Mouse (Mus musculus) CH12.LX (cell line): Measurements from ENCODE around the gene Cfap58. TPM values are rescaled to one million over a fixed set of nuclear protein-coding genes. Genes with fewer than 3 reads are reported as not detected.

ENCODE experiments used
- DNase-seq: peaks from one replicate; pipeline ENCODE4 v3.0.0-alpha.2; 2013; ENCODE audit errors: extremely low read depth
- H3K27ac ChIP-seq: 2 replicates; pipeline ENCODE4 v1.5.1; 2012; ENCODE audit warnings: low read depth, mild to moderate bottlenecking, control low read depth, moderate library complexity; ENCODE audit not compliant: insufficient read depth
- H3K27me3 ChIP-seq: replicated peaks from 2 replicates; pipeline ENCODE3; 2012; ENCODE audit warnings: inconsistent platforms
- H3K36me3 ChIP-seq, 2 experiments: replicated peaks in 1 of 2; 2 replicates each; pipeline versions ENCODE3 to v1.6.1; 2012; ENCODE audit warnings: inconsistent platforms in 1 of 2, low read length in 1 of 2, mild to moderate bottlenecking in 1 of 2, mixed read lengths in 1 of 2, moderate library complexity in 1 of 2; ENCODE audit not compliant: control insufficient read depth in 1 of 2, insufficient read depth in 1 of 2
- H3K4me1 ChIP-seq, 2 experiments: 2 replicates each; pipeline ENCODE4 v1.6.1; 2012; ENCODE audit warnings: inconsistent platforms in 1 of 2, moderate library complexity in 1 of 2; ENCODE audit not compliant: insufficient read depth in 2 of 2, control insufficient read depth in 1 of 2
- H3K4me2 ChIP-seq: 2 replicates; pipeline ENCODE4 v1.6.1; 2012; ENCODE audit warnings: low read depth, mild to moderate bottlenecking, control low read depth; ENCODE audit not compliant: poor library complexity, insufficient read depth, severe bottlenecking
- H3K4me3 ChIP-seq, 3 experiments: fragments of 150-350 bp in 1 of 3; sonication (generic) in 1 of 3; replicated peaks in 1 of 3; 2 replicates each; pipeline versions ENCODE3 to v1.5.1; 2011 to 2012; ENCODE audit warnings: low read depth in 2 of 3, low read length in 2 of 3, mild to moderate bottlenecking in 2 of 3, moderate library complexity in 2 of 3, control low read depth in 1 of 3, improper control_type of control experiment in 1 of 3, inconsistent platforms in 1 of 3, mixed read lengths in 1 of 3; ENCODE audit not compliant: poor library complexity in 1 of 3
- H3K79me2 ChIP-seq: replicated peaks from 2 replicates; pipeline ENCODE4 v1.6.1; 2012; ENCODE audit warnings: mild to moderate bottlenecking, moderate library complexity; ENCODE audit not compliant: control insufficient read depth, poor library complexity, insufficient read depth, severe bottlenecking; ENCODE audit errors: extremely low read depth
- H3K9ac ChIP-seq: 2 replicates; pipeline ENCODE4 v1.6.1; 2012; ENCODE audit warnings: low read depth, mild to moderate bottlenecking, control low read depth, moderate library complexity; ENCODE audit not compliant: insufficient read depth
- H3K9me3 ChIP-seq: replicated peaks from 2 replicates; pipeline ENCODE3; 2012; ENCODE audit warnings: low read length, inconsistent platforms, mixed read lengths
- EP300 ChIP-seq: IDR thresholded peaks from 2 replicates; pipeline ENCODE4 v1.6.1; 2011; ENCODE audit warnings: low read length, improper control_type of control experiment
- ETS1 ChIP-seq: conservative IDR thresholded peaks from 2 replicates; pipeline ENCODE4 v1.6.1; 2012; ENCODE audit warnings: low read depth, mild to moderate bottlenecking, inconsistent platforms, low read length, improper control_type of control experiment, moderate library complexity
- IRF4 ChIP-seq: IDR thresholded peaks from 2 replicates; pipeline ENCODE4 v1.6.1; 2014; ENCODE audit warnings: low read depth, mild to moderate bottlenecking, inconsistent platforms, low read length, improper control_type of control experiment
- JUND ChIP-seq: conservative IDR thresholded peaks from 2 replicates; pipeline ENCODE4 v1.6.1; 2011; ENCODE audit warnings: low read depth, low read length, improper control_type of control experiment
- MAZ ChIP-seq: IDR thresholded peaks from 2 replicates; pipeline ENCODE4 v1.6.1; 2012; ENCODE audit warnings: low read depth, mild to moderate bottlenecking, inconsistent platforms, low read length, improper control_type of control experiment, moderate library complexity
- MEF2A ChIP-seq: IDR thresholded peaks from 2 replicates; pipeline ENCODE4 v1.6.1; 2014; ENCODE audit warnings: low read depth, mild to moderate bottlenecking, inconsistent platforms, low read length, improper control_type of control experiment, borderline replicate concordance
- MXI1 ChIP-seq: IDR thresholded peaks from 2 replicates; pipeline ENCODE4 v1.6.1; 2011; ENCODE audit warnings: mild to moderate bottlenecking, low read depth, low read length, improper control_type of control experiment
- MYC ChIP-seq: IDR thresholded peaks from 2 replicates; pipeline ENCODE4 v1.6.1; 2011; ENCODE audit warnings: low read depth, mild to moderate bottlenecking, improper control_type of control experiment, low read length
- NRF1 ChIP-seq: IDR thresholded peaks from 2 replicates; pipeline ENCODE4 v1.6.1; 2014; ENCODE audit warnings: low read depth, mild to moderate bottlenecking, inconsistent platforms, low read length, improper control_type of control experiment, moderate library complexity
- RAD21 ChIP-seq: IDR thresholded peaks from 2 replicates; pipeline ENCODE4 v1.6.1; 2011; ENCODE audit warnings: low read depth, mild to moderate bottlenecking, low read length, improper control_type of control experiment, moderate library complexity
- SMC3 ChIP-seq: IDR thresholded peaks from 2 replicates; pipeline ENCODE4 v1.6.1; 2011; ENCODE audit warnings: low read depth, low read length, improper control_type of control experiment
- TBP ChIP-seq: conservative IDR thresholded peaks from 2 replicates; pipeline ENCODE4 v1.6.1; 2011; ENCODE audit warnings: low read depth, low read length, improper control_type of control experiment
- TCF12 ChIP-seq: IDR thresholded peaks from 2 replicates; pipeline ENCODE4 v1.6.1; 2014; ENCODE audit warnings: low read depth, mild to moderate bottlenecking, inconsistent platforms, low read length, improper control_type of control experiment
- USF1 ChIP-seq: IDR thresholded peaks from 2 replicates; pipeline ENCODE4 v1.6.1; 2014; ENCODE audit warnings: low read depth, mild to moderate bottlenecking, inconsistent platforms, low read length, improper control_type of control experiment
- USF2 ChIP-seq: conservative IDR thresholded peaks from 2 replicates; pipeline ENCODE4 v1.6.1; 2011; ENCODE audit warnings: low read depth, low read length, improper control_type of control experiment
- ZMIZ1 ChIP-seq: IDR thresholded peaks from 2 replicates; pipeline ENCODE4 v1.6.1; 2012; ENCODE audit warnings: low read depth, mild to moderate bottlenecking, inconsistent platforms, low read length, improper control_type of control experiment
- dilution Hi-C: fragments of 300-500 bp; cut with MboI; formaldehyde crosslinking; loops from 2 replicates; pipeline ENCODE4 v1.14.3; 2020; ENCODE audit warnings: low sequenced_read_pairs; ENCODE audit not compliant: extremely low pct_unique_long_range_greater_than_20kb, extremely low pct_ligation_motif_present
- in situ Hi-C: fragments of 300-500 bp; cut with MboI; formaldehyde crosslinking; loops from 3 replicates; pipeline ENCODE4 v1.14.3; 2019; ENCODE audit warnings: low sequenced_read_pairs, low pct_ligation_motif_present, low pct_unique_long_range_greater_than_20kb, mixed read lengths
- polyA plus RNA-seq: library from polyadenylated mRNA; unstranded; fragments of >175 nt; gene quantifications from 2 replicates; pipeline ENCODE4 v1.2.1, GENCODE M21; 2012; ENCODE audit warnings: low read depth; ENCODE audit not compliant: insufficient read length
- total RNA-seq, 2 experiments: library from RNA; depleted of rRNA; stranded (reverse); fragments of 300-350 nt in 1 of 2; fragments of >200 nt in 1 of 2; gene quantifications; 2 replicates each; pipeline ENCODE4 v1.2.3; 2012 to 2014

Cfap58 gene
- total and polyA plus RNA-seq, 3 experiments = 0.13 to 0.27 TPM; not detected in 1

GRCm38 (mm10) chr19:47980241-47980640 is 42.8 kb downstream of the Cfap58 start:
- Histone ChIP-seq H3K4me3 (no peak overlapping the region), H3K9me3 (no peaks in the 10 kb centered on the region), H3K36me3 (no peaks in the 10 kb centered on the region), H3K4me2 (no peak overlapping the region), H3K9ac (no peak overlapping the region), H3K27me3 (peaks cover 13% of the 10 kb centered on the region), H3K79me2 (no peaks in the 10 kb centered on the region), H3K27ac (no peak overlapping the region), H3K4me1 (no peaks in the 10 kb centered on the region)
- in situ Hi-C loops = no loop called here
- no peak for TF ChIP-seq ZMIZ1
- TF ChIP-seq EP300 = no peak
- no peak for TF ChIP-seq TCF12
- TF ChIP-seq USF2 = no peak
- TF ChIP-seq TBP = no peak
- TF ChIP-seq SMC3 = no peak
- TF ChIP-seq RAD21 = no peak
- no peak for TF ChIP-seq MYC
- TF ChIP-seq MAZ = no peak
- TF ChIP-seq MXI1 = no peak
- no peak for TF ChIP-seq MEF2A
- no peak for TF ChIP-seq USF1
- TF ChIP-seq IRF4 = no peak
- dilution Hi-C loops = no loop called here
- no peak for DNase-seq

- dilution Hi-C loops = no loop called here
- TF ChIP-seq MYC (no peak), JUND (no peak), SMC3 (no peak), ETS1 (no peak), NRF1 (no peak)
- TF ChIP-seq, all 38 proteins: peak for 0
- H3K27ac ChIP-seq = no peak overlapping the region
- no peaks in the 10 kb centered on the region for H3K36me3 ChIP-seq
- H3K9ac ChIP-seq = no peak overlapping the region
- peaks cover 2 to 16% of the 10 kb centered on the region in 2 experiments for H3K4me1 ChIP-seq
- H3K79me2 ChIP-seq = no peaks in the 10 kb centered on the region
- H3K27me3 ChIP-seq = peaks cover 22% of the 10 kb centered on the region
- H3K4me2 ChIP-seq = no peak overlapping the region
- in situ Hi-C loops = no loop called here
- DNase-seq = no peak
- H3K9me3 ChIP-seq = no peaks in the 10 kb centered on the region
- no peak overlapping the region for H3K4me3 ChIP-seq
These were observed 48.2 kb downstream of the Cfap58 start for GRCm38 (mm10) chr19:47985606-47986213.
